Mouse (Mus musculus) spleen, adult 2 months (tissue): ENCODE data around the gene Hsdl2.

Experiments
- CTCF ChIP-seq: fragments of 200-500 bp; IDR thresholded peaks from 2 replicates; pipeline ENCODE4 v1.5.1; 2011; ENCODE audit warnings: mild to moderate bottlenecking, inconsistent platforms; ENCODE audit not compliant: insufficient read depth, insufficient read length, insufficient replicate concordance; ENCODE audit errors: extremely low read depth
- POLR2A ChIP-seq: fragments of 200-500 bp; IDR thresholded peaks from 2 replicates; pipeline ENCODE4 v1.6.1; 2011; ENCODE audit warnings: low read depth, low read length, inconsistent platforms

DNA sequence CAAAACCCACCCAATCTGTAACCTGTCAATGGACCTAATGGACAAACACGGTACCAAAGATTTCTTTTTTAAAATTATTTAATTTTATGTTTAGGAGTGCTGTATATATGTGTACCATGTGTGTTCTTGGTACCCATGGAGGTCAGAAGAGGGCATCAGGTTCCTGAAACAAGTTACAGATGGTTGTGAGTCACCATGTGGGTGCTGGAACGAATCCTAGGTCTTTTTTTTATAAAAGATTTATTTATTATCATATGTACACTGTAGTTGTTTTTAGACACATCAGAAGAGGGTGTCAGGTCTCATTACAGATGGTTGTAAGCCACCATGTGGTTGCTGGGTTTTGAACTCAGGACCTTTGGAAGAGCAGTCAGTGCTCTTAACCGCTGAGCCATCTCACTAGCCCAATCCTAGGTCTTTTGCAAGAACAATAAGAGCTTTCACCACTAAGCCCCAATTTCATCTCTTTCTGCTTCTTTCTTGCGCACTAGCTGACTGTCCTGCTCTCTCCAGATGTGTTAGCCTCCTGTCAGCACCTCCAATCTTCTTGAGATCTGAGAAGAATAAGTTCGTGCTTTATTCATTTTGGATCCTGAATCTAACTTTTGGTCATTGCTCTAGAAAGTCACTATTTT lies 38.4 kb downstream of the Hsdl2 start:
- TF ChIP-seq CTCF (no peak), POLR2A (no peak)
